Mouse (Mus musculus) heart, adult 2 months (tissue): ENCODE results near the gene Pias4.

ENCODE experiments used
- CTCF ChIP-seq: fragments of 200-600 bp; IDR thresholded peaks from 2 replicates; pipeline ENCODE4 v1.8.1; 2022; ENCODE audit warnings: antibody characterized with exemption, mild to moderate bottlenecking, moderate library complexity
- POLR2A ChIP-seq: fragments of 200-500 bp; IDR thresholded peaks from 2 replicates; pipeline ENCODE4 v1.6.1; 2011; ENCODE audit warnings: mild to moderate bottlenecking, low read depth, low read length, control low read depth; ENCODE audit not compliant: insufficient read depth

DNA sequence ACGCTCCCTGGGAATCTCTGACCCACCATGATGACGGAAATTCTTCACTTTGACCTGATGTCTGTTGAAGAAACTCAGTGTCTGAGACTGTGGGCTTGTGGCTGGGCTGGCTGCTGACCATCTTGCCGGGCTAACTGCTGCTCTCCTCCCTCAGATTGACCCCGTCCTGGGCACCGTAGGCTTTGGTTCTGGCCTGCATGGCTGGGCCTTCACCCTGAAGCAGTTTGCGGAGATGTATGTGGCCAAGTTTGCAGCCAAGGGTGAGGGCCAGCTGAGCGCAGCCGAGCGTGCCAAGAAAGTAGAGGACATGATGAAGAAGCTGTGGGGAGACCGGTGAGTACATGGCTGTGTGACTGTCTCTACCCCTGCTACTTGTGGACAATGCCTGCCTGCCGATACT, 11.2 kb upstream of the Pias4 start:
- TF ChIP-seq CTCF (no peak), POLR2A (no peak)
